Mouse (Mus musculus): ENCODE measurements around the gene Polr1c.

Polr1c gene

DNA sequence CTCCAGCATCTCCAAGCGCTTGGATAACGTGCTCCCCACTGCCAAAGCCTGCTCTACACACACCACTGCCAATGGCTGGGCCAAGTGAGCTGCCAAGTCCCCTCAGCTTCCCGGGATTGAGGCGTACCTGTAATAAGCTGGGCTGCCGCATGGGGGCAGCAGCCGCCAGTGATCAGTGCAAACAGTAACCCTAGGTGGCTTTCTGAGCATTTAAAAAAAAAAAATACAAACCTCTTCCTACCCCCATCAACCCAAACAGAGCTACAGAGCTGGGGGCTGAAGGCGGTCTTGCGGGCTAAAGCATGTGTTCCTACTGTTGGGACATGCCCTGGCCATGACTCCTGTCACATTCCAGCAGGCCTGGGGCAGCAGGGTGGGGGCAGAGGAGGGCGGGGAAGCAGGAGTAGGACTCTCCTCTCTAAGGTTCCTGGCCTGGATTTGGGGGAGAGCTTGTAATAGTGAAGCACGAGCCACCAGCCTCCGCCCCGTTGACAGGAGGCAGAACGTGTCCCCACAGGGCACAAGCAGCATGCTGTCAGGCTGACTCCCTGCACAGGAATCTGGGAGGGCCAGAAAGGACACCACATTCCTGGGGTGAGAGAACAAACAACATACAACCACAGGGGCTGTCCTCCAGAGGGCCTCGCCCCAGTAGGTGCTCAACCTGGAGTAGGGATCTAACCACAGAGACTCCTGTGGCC, 18.2 kb upstream of the Polr1c start:
- in situ Hi-C loops (cut with MboI, MseI) = loop anchor here (5.0 to 10.0 kb wide), 2 partner anchors 106 to 139 kb away; no protein-coding TSS in a partner anchor

DNA sequence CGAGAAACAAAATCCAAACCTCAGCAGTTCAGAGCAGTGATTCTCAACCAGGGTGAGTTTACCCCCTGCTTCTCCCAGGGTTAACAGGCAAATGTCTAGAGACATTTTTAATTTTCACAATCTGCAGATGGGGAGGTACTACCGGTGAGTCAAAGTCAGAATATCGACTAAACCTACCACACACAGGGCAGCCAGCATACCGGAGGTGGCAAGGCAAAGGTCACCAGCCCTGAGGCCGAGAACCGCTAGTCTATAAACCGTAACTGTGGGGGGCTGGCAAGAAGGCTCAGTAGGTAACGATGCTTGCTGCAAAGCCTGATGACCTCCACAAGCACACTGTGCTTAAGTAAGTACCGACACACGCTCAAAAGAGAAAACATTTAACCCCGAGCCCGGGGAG, 17.6 kb upstream of the Polr1c start:
- in situ Hi-C loops (cut with MboI, MseI) = loop anchor here (5.0 to 10.0 kb wide), 2 partner anchors 107 to 139 kb away; no protein-coding TSS in a partner anchor

DNA sequence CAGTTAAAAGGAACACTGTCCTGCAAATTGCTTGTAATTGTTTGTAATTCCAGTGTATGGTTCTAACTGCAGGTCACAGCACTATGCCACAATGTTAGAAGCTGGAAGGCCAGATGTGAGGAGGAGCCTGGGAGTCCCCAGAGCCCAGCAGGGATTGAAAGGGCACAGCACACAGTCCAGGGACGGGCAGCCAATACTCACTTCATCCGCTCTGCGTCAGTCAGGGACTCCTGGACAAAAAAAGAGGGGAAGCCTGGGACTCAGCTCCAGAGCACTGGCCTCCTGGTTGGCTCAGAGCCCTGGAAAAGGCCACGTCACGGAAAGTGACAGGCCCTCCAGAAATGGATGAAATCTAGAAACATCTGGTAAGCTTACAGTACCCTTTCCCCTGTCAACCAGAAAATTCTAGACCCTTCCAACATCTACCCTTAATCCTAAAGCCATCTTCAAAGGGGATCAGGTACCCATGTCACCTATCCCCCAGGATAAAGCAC, 14.4 kb upstream of the Polr1c start:
- in situ Hi-C loops (cut with MboI, MseI) = loop anchor here (10.0 kb wide), 1 partner anchor 143 kb away; no protein-coding TSS in a partner anchor

DNA sequence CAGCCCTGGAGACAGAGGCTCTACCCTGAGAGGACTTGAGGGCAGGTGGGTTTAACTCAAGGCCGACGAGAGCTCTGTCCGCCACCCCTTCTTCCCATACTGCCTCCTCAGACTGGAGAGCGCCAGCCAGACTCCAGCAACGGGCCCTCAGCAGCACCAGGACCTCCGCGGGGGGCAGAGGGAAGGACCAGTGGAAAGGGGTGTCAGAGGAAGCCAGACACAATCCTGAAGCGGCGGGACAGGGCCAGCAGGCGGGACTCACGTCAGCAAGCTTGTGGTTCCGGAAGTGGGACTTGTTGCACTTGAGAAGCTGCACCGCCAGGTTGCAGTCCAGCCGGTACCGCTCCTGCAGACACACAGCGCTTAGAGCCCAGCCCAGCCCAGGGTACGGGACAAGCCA, 11.8 kb upstream of the Polr1c start:
- in situ Hi-C loops (cut with MboI, MseI) = loop anchor here (10.0 kb wide), 1 partner anchor 145 kb away; no protein-coding TSS in a partner anchor

DNA sequence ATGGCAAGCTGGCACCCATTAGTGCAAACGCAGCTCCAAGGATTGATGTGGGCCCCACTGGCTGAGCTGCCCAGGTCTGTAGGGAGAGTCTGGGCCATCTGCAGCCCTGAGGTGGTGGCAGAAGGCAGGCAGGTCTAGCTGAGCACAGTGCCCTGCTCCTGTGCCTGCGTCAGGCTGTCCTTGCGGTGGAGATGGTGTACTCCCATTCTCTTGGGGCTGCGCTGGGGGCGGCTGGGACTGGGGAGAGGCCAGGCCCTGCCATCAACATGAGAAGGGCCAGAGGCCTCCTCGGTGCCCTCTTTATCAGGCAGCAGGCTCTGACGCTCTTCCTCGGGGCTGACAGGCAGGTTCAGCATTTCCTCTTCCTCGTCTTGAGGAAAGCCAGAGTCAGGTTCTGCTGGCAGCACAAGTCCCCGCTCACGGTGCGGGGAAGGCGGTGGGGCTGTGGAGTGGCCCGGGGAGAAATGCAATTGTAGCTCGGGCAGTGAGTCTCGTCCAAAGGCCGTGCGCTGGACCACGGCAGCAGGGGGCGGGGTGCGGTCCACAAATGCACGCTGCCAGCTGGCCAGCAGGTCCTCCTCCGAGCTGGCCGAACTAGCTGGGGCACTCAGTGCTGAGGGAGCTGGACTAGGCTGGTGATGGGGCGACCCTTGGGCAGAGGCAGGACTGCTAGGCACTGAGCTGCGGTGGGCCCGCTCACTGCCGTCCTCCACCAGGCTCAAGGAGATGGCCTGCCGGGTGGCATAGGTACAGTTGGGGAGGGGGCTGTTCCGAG, 10.6 kb upstream of the Polr1c start:
- in situ Hi-C loops (cut with MboI, MseI) = no loop called here

DNA sequence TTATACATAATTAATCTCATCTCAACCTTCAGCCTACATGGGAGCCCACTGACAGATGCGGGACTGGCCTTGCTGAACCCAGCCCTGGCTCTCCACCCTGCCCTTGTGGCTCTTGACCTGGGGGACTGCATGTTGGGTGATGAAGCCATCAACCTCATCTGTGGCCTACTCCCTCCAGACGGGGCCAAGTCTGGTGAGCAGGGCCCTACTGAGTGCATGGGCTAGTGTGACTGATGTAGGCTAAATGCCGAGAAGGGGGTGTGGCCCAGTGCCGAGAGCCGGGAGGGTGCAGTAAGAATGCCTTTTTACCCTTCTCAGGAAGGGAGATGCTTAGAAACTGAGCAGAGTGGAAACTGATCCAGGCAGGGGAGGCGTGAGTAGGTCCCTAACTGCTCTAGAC, 7.3 kb upstream of the Polr1c start:
- in situ Hi-C loops (cut with MboI, MseI) = no loop called here

DNA sequence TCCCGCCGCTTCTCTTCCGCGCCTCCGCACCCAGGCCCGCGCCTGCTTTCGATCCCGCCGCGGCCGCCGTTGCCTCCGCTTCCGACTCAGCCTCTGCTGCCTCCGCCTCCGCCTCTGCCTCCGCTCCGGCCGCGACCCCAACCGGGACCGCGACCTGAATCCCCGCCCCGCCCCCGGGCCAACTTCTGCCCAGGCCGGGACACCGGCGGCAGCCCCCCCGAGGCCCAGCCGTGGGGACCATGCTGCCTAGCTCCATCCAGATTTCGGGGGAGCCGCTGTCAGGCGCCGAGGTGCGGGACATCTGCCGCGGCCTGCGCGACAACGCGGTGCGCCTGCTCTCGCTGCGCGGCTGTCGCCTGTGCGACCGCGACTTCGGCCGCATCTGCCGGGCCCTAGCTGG, 6.3 kb upstream of the Polr1c start:
- in situ Hi-C loops (cut with MboI, MseI) = no loop called here

DNA sequence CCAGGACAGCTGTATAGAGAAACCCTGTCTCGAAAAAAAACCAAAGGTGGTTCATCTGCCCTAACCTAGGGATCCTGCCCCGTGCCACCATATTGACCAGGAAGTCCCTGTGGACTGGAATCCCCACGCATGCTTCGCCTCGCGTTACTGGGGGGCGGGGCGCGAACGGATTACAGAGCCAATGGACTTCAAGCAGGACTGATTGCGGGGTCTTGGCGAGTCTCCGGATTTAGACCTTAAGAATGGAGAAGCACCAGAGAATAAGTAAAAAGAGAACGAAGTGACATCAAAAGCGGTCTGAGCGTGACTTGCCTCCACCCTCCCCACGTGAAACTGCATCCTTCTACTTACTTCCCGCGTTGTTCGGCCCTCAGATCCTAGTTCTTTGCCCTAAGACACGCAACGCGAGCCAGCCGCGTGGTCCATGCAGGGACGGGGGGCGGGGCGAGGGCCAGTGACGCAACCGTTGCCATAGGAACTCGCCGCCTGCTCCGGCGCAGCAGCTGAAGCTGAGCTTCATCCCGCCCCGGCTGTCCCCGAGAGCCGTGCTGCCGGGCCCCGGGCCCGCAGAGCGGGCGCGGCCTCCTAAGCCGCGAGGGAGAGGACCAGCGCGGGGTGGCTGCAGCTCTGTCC, 5.7 kb upstream of the Polr1c start, which contains the start of gene Lrrc73:
Lrrc73 (plus strand) TSS at position 80 of the 633 bp plus-strand sequence.
- in situ Hi-C loops (cut with MboI, MseI) = no loop called here

DNA sequence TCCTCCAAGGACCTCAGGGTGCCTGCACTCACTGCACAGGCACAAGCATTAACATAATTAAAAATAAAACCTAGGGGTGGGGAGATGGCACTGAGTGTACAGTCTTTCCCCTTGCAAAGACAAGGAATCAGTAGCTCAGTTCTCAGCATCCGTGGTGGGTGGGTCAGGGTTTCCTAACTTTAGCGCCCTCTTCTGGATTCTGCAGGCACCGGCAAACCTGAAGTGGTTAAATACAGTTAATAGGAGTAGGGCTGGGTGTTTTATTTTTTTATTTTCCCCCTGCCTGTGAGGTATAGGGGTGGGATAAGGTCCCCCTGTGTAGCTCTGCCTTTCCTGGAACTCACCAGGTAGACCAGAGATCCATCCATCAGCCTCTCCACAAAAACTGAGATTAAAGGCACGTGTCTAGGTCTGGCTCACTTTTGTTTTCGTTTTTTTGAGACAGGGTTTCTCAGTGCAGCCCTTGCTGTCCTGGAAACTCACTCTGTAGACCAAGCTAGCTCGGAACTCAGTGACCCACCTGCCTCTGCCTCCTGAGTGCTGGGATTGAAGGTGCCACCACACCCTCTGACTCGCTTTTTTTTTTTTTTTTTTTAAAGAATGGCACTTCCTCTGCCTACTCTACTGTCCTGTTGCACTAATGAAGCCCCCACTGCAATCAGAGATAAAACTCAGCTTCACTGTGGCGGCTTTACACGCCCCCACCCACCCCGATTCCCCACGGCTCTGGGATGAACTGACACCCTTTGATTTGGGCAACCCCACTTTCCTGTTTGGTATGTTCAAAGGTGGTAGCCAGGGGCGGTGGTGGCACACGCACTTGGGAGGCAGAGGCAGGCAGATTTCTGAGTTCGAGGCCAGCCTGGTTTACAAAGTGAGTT, 5.0 kb upstream of the Polr1c start:
- in situ Hi-C loops (cut with MboI, MseI) = no loop called here

DNA sequence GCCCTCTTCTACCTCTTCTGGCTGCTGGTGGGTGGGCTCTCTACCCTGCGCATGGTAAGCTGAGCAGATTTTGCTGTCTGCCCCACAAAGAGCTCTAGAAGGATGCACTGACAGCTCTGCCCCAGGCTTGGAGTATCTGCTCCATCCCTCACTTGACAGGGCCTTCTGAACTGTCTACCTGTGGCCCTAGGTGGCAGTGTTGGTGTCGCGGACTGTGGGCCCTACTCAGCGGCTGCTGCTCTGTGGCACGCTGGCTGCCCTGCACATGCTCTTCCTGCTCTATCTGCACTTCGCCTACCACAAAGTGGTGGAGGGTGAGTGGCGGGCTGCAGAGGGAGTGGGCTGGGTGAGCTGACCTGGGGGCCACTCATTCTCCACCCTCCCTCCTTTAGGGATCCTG, 3.3 kb upstream of the Polr1c start:
- in situ Hi-C loops (cut with MboI, MseI) = no loop called here

DNA sequence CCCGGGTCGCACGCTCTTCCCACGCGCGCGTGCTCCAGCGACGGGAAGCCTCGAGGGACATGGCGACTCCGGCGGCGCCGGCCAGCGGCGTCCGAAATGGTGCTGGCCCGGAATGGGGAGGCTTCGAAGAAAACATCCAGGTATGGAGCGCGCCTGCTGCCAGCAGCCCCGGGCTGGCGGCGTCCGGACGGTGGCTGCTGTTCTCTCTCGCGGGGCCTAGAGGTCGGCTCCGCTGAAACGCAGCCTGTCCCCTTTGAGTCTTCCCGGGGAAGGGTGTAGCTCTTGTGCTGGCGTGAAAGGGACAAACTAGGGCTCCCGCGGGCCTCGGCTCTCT, 302 bp upstream of the Polr1c start:
- in situ Hi-C loops (cut with MboI, MseI) = loop anchor here (5.0 kb wide), 1 partner anchor 46 kb away; the partner anchor contains the start of genes Polh and Xpo5

DNA sequence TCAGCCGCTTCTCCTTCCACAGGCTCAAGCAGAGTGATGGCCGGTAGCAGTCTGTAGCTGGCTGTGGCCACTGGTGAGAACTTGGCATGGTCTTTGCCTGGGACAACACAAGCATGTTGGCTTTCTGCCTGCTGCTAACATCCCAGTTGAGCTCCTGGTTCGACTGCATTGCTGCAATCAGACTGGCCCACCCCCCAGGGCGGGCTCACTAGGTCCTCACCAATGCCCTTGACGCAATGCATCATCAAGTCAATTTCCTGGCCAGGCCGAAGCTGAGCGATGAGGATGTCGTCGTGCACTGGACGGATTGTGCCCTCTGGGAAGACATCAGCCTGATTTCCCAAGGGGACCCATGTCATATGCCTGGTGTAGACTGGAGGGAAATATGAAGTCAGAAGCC, 3.3 kb downstream of the Polr1c start:
- in situ Hi-C loops (cut with MboI, MseI) = no loop called here

DNA sequence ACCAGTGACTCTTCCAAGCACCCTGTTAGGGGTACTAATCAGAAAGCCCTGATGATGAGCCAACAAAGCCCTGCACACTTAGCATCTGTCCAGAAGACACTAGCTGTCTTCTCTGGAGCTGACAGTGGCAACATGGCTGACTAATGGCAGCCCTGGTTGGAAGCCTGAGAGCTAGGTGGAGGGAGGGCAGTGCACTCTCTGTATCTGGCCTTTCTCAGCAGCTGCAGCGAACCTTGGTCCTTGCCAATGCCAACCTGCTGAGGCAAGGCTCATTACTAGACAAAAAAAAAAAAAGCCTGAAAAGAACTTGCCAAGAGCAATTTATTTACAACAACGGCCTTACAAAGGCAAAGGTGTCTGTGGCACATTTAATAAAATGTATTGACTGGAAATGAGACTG, 4.2 kb downstream of the Polr1c start:
- in situ Hi-C loops (cut with MboI, MseI) = no loop called here

DNA sequence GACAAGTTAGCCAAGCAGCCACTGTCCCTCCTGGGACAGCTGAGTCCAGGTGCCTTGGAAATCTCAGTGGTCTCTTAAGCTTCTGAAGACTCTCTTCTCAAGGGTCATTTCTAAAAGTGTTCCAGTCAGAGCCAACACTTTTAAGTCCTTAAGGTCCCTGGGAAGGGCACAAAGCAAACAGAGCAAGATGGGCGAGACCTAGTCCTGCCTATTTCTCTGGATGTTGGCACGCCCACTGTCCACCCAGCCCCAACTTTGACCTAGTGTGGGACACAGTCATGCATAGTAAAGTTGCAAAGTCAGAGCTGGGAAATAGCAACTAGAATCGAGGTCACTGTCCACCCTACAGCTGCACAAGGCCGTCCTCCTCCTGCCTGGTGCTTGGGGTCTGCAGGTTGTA, 4.9 kb downstream of the Polr1c start:
- in situ Hi-C loops (cut with MboI, MseI) = no loop called here

DNA sequence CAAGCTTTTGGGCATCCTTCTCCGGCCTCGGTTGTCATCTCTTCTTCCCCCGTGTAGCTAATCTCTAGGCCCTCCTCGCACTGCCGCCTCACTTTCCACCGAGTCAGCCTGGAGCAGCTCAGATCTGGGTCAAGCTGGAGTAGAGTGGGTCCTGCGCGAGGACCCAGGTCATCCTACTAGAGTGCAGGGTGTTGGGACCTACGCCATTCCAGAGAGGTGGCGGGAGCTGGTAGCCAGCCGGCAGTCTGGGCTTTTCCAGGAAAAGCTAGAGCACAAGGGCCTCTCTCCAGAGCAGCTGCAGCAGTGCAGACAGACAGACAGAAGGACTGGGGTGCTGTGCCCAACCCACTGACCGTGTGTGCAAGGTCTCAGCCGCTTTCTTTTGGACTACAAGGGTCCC, 5.6 kb downstream of the Polr1c start:
- in situ Hi-C loops (cut with MboI, MseI) = no loop called here

DNA sequence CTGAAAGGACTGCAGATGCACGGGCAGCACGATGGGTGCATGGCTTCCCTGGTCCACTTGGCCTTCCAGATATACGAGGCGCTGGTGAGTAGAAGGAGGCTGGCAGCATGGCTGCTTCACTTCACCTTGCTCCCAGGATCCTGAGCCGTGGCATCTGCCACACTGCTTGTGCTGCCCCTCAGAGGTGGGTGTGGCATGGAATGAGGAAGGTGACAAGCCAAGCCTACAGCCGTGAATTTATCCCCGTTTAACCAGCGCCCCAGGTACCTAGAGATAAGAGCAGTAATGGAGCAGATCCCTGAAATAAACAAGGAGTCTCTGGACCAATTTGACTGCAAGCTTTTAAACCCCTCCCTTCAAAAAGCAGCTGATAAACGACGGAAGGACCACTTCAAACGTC, 6.4 kb downstream of the Polr1c start:
- in situ Hi-C loops (cut with MboI, MseI) = no loop called here

DNA sequence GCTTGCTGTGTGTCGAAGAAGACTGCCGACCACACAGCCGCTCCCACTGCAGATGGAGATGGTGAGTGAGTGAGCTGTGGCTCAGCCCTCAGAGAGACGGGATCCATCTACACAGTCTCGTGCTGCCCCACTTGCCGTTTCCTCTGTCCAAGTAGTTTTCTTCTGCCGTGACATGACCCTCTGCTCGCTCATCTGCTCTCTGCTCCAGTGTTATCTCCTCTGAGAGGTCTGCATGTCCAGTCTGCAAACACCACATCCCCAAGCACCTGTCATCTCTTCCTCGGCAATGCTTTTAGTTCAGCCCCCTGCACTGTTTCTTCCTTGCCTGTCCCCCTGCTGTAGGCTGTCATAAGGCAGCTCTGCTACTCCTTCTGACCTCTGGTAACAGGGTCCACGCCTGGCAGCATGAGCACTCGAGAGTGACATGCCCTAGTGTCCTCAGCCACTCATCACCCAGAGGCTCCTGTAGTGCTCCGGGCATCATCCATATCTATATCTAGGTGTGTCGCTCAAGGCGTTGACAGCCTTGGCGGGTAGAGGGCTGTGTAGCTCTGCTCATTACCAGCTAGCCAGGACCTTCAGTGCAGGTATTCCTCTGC, 8.2 kb downstream of the Polr1c start:
- in situ Hi-C loops (cut with MboI, MseI) = no loop called here

DNA sequence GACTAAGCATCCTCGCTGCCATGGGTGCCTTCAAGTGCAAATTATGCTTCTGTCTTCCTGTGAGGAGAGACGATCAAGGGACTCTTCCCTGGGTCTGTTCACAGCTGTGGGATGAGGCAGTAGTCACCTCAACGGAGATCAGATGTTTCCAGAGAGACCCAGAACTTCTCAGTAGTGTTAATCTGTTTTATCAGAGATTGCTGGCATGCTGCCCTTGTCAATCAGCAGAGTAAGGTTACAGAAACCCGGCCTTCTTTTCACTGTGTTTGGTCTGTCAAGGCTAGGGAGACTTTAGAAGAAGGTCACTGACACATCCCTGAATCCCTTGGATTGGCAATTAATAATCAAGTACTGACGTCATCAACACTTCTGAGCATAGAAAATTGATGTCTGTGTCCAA, 10.4 kb downstream of the Polr1c start:
- in situ Hi-C loops (cut with MboI, MseI) = no loop called here

DNA sequence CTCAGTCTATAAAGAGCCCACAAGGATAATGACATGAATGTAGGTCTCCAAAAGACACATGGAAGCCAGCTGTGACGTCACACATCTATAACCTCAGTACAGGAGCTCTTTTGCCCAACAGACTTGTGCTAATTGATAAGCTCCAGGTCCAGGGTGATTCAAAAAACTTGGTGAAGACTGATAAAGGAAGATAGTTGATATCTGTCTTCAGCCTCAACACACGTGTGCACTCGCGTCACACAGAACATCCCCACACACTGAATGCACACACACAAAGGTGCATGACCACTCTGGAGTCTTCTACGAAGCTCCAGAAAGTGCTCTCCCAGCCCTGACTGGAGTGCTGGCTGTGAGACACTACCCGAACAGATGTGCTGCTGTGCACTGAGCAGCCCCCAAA, 10.8 kb downstream of the Polr1c start:
- in situ Hi-C loops (cut with MboI, MseI) = no loop called here

DNA sequence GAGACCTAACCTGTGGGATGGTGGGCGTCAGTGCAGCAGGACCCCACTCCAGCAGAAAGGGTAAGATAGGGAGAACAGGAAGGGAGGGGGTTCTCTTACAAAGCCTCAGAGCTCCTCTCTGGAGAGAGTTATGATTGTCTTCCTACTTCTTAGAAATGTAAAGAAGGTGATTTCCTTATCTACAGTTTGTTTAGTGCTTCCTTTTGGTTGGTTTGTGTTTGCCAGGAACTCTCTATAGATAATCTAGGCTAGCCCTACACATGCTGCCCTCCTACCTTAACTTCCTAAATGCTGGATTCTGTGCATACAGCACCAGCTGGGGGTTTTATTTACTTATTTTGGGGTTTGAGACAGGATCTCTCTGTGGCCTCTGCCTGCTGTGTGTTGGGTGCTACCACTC, 11.8 kb downstream of the Polr1c start:
- in situ Hi-C loops (cut with MboI, MseI) = no loop called here

DNA sequence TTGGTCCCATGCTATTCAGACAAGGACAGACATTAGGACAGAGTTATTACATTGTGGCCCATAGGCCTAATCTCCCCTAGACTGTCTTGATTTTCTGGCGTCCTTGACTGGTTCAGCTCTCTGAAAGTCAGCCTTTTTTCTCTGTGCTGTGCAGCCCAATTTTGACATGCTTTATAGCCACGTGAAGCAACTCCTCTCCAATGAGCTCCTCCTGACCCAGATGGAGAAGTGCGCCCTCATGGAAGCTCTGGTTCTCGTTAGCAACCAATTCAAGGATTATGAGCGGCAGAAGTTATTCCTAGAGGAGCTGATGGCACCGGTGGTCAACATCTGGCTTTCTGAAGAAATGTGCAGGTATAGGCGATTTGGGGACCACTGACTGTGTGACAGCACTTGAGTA, 20.3 kb downstream of the Polr1c start:
- in situ Hi-C loops (cut with MboI, MseI) = no loop called here
